Mouse (Mus musculus): ENCODE data around the gene Mlx. TPM values are rescaled to one million over a fixed set of nuclear protein-coding genes. Genes with fewer than 3 reads are reported as not detected.

Gene Mlx
- total RNA-seq, 2 experiments from 2014 or later, result 40.0 to 41.1 TPM

GRCm38 (mm10) chr11:101070189-101070527, 16.9 kb upstream of the Mlx start:
- H3K4me3 ChIP-seq, result peak overlapping the region; percentile 93
- H3K27ac ChIP-seq, result peak overlapping the region; percentile 95
- TF ChIP-seq CTCF (conservative IDR thresholded peaks at IDR 0.05), result no peak
- DNase-seq (ENCODE audit: low spot score in 2 of 2), result no peak

DNA sequence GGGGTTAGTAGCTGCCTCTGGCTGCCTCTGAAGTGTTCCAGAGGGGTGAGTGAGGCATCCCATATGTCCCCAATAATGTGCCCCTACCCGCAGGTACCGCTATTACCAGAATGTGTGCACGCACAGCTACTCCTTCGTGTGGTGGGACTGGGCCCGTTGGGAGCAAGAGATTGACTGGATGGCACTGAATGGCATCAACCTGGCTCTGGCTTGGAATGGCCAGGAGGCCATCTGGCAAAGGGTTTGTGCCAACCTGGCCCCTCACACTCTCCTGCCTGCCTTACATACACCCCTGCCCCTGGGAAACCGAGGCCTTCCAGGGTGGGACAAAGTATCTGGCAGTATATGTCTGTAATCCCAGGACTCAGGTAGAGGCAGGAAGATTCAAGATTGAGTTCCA, 16.1 kb upstream of the Mlx start:
- TF ChIP-seq CTCF (conservative IDR thresholded peaks at IDR 0.05), result no peak
- H3K27ac ChIP-seq, result no peak overlapping the region
- peak overlapping the region; percentile 93; the same call in 1 of the 2 replicates for H3K4me3 ChIP-seq
- no peak for DNase-seq (ENCODE audit: low spot score in 2 of 2)

DNA sequence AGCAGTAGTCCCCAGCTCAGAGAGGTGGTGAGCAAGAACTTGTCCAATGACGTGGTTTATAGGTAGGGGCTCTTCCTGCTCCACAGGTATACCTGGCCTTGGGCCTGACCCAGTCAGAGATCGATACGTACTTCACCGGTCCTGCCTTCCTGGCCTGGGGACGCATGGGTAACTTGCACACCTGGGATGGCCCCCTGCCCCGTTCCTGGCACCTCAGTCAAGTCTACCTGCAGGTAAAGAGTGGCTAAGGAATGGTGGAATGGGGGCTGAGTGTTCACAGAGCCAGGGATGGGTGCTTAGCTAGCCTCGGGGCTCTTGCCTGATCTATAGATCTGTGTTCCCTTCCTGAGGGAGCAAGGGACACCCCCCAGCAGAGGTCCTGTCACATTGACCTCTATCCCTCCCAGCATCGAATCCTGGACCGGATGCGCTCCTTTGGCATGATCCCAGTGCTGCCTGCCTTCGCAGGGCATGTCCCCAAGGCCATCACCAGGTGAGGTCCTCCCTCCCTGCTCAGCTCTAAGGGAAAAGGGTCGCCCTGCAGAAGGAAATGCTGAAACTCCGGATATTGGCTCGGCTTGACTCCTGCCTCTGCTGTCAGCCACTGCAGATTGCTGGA, 15.2 kb upstream of the Mlx start:
- Histone ChIP-seq H3K4me3 (no peak overlapping the region), H3K27ac (no peak overlapping the region)
- no peak for TF ChIP-seq CTCF (conservative IDR thresholded peaks at IDR 0.05)
- DNase-seq (ENCODE audit: low spot score in 2 of 2), result no peak

DNA sequence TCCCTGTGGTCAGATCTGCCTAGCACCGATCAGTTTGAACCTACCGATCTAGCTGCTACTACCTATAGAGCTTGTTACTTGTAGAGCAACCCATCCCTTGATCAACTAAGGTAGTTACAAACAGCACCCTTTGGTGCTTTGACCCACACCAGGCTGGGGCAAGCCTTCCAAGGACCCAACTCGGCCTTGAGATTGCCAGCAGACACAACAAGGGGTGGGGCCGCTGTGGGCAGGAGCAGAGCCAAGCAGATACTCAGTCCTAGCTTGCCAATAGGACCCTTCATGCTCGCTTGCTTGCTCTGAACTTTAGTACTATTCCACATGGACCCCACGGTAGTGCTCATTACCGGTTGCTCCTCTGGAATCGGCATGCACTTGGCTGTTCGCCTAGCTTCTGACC, 9.0 kb upstream of the Mlx start, which contains the start of gene Hsd17b1:
Gene Hsd17b1, plus strand, starts transcription at position 291 of the 400 bp plus-strand sequence.
- TF ChIP-seq CTCF (conservative IDR thresholded peaks at IDR 0.05), result no peak
- no peak for DNase-seq (ENCODE audit: low spot score in 2 of 2)
- Histone ChIP-seq H3K27ac (no peak within 1 kb of the TSS), H3K4me3 (no peak within 1 kb of the TSS)

DNA sequence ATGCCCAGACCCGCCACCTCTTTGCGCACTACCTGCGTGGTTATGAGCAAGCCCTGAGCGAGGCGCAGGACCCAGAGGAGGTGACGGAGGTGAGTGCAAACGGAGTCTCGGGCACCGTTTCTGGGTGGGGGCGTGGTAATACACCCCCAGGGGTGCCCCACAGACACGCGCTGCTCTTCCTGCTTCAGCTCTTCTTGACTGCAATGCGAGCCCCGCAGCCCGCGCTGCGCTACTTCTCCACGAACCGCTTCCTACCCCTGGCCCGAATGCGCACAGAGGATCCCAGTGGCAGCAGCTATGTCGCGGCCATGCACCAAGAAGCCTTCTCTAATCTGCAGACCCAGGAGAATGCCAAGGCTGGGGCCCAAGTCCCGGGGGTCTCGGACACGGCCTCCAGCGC, 7.3 kb upstream of the Mlx start:
- H3K4me3 ChIP-seq, result peak overlapping the region; percentile 15; the same call in 1 of the 2 replicates
- TF ChIP-seq CTCF (conservative IDR thresholded peaks at IDR 0.05), result no peak
- DNase-seq (ENCODE audit: low spot score in 2 of 2), result no peak
- no peak overlapping the region for H3K27ac ChIP-seq

DNA sequence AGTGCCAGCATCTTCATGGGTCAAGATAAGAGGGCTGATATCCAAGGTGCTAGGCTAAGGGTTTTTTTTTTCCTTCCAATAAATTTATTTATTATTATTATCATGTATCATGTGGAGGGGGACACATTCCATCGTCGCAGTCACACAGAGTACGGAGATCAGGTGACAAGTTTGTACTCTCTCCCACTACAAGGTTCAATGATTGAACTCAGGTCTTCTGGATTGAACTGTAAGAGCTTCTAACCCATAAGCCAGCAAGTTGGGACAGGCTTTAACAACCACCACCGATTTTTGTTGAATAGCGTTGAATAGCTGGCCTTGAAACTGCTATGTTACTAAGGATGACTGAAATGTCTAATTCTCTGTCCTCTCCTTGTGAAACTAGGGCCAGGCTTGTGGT, 6.7 kb upstream of the Mlx start:
- TF ChIP-seq CTCF (conservative IDR thresholded peaks at IDR 0.05), result no peak
- H3K4me3 ChIP-seq, result no peak overlapping the region
- DNase-seq (ENCODE audit: low spot score in 2 of 2), result no peak
- no peak overlapping the region for H3K27ac ChIP-seq

DNA sequence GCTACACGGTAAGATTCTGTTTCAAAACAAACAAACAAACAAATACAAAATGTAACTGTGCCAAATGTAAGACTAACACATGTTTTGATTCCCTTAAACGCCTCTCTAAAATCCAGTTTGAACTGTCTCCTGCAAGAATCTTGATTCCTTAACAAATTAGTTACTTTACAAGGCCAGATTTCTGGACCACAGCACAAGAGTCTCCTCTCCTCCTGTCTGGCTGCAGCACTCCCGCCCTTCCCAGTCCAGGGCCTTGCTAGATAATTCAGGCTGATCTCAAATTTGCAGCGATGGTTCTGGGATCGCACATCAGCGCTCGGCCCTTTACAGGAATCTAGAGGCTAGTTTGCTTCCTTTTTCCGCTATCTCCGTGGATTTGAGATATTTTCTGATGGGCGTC, 5.4 kb upstream of the Mlx start:
- TF ChIP-seq CTCF (conservative IDR thresholded peaks at IDR 0.05), result no peak
- H3K27ac ChIP-seq, result peak overlapping the region; percentile 94
- DNase-seq (ENCODE audit: low spot score in 2 of 2), result no peak
- peak overlapping the region; percentile 92 for H3K4me3 ChIP-seq

- Histone ChIP-seq H3K4me3 (peak within 1 kb of the TSS; percentile 92), H3K27ac (peak within 1 kb of the TSS; percentile 94)
- peak; percentile 76 for TF ChIP-seq CTCF (conservative IDR thresholded peaks at IDR 0.05)
- DNase-seq (ENCODE audit: low spot score in 2 of 2), result peak; percentile 89 to 93
Measured at GRCm38 (mm10) chr11:101082208-101083082, 4.6 kb upstream of the Mlx start, which contains the start of gene Coasy. Coasy (plus strand) TSS chr11:101082565.

GRCm38 (mm10) chr11:101083083-101083697, 3.9 kb upstream of the Mlx start:
- TF ChIP-seq CTCF (conservative IDR thresholded peaks at IDR 0.05), result no peak
- DNase-seq (ENCODE audit: low spot score in 2 of 2), result no peak
- Histone ChIP-seq H3K27ac (peak overlapping the region; percentile 94), H3K4me3 (peak overlapping the region; percentile 92)

DNA sequence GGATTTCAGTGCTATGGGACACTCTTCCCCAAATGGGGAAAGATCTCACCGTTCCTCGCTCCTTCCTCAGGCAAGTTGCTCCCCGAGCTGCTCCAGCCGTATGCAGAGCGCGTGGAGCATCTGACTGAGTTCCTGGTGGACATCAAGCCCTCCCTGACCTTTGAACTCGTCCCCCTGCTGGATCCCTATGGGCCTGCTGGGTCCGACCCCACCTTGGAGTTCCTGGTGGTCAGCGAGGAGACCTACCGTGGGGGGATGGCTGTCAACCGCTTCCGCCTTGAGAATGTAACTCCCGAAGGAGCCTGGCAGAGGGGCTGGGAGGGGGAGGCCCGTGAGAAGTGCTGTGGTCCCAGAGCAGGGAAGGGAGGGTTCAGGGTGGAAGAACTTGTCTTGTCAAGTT, 2.8 kb upstream of the Mlx start:
- no peak for DNase-seq (ENCODE audit: low spot score in 2 of 2)
- no peak for TF ChIP-seq CTCF (conservative IDR thresholded peaks at IDR 0.05)
- H3K4me3 ChIP-seq, result no peak overlapping the region

DNA sequence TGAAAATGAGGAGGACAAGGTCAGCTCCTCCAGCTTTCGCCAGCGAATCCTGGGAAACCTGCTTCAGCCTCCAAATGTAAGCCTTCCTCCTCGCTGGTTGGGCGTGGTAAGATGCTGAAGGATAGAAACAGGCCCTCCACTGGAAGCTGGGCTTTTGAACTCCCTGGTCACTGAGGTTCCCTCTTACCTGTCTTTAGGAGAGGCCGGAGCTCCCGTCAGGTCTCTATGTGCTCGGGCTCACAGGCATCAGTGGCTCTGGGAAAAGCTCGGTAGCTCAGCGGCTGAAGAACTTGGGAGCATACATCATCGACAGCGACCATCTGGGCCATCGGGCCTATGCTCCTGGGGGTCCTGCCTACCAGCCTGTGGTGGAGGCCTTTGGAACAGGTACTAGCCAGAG, 2.3 kb upstream of the Mlx start:
- TF ChIP-seq CTCF (conservative IDR thresholded peaks at IDR 0.05), result no peak
- Histone ChIP-seq H3K27ac (no peak overlapping the region), H3K4me3 (no peak overlapping the region)
- DNase-seq (ENCODE audit: low spot score in 2 of 2), result no peak

More for the DNA sequence above, 2.8 kb upstream of the Mlx start:
- H3K27ac ChIP-seq, result no peak overlapping the region

DNA sequence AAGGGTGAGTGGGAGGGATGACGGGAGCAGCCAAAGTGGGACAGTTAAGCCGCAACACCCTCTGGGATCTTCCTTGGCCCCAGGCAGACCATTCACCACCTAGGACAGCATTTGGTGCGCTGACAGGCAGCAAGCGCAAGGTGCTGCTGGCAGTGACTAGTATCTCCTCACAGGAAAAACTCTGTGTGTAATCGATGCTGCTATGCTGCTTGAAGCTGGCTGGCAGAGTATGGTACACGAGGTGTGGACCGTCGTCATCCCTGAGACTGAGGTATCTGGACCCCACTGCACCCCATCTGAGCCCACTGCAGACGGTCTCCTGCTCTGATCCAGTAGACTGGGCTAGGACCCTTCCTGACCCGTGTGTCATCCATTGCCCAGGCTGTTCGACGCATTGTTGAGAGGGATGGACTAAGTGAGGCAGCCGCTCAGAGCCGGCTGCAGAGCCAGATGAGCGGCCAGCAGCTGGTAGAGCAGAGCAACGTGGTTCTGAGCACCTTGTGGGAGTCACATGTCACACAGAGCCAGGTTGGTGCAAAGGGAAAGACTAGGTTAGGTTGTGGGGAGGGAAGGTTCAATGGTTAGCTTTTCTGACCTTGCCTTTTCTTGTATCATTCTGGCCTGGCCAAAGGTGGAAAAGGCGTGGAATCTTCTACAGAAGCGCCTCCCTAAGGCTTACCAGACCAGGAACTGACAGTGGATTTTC, 1.3 kb upstream of the Mlx start:
- DNase-seq (ENCODE audit: low spot score in 2 of 2), result no peak
- peak overlapping the region; percentile 91; the same call in 1 of the 2 replicates for H3K27ac ChIP-seq
- H3K4me3 ChIP-seq, result no peak overlapping the region
- no peak for TF ChIP-seq CTCF (conservative IDR thresholded peaks at IDR 0.05)

DNA sequence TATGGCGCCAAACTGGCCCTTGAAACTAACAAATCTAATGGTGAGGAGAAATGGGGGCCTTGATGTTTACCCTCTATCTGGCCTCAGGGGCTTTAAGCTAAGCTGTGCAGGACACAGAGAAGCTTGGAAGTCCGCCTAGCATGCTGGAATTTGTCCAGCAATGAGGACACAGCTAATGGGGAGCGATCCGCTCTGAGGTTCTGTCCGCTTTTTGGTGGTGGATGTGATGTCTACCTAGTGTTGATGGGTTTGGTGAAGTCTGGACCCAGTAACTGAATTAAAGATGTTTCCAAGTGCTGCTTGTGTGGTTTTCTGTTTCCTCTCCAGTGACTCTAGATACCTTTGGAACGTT, 778 bp upstream of the Mlx start:
- Histone ChIP-seq H3K4me3 (peak overlapping the region; percentile 73), H3K27ac (peak overlapping the region; percentile 91)
- DNase-seq (ENCODE audit: low spot score in 2 of 2), result no peak
- TF ChIP-seq CTCF (conservative IDR thresholded peaks at IDR 0.05), result no peak
